Mouse (Mus musculus) left cerebral cortex, adult 2 months (tissue): Measurements from ENCODE around the gene Bora. TPM values are rescaled to one million over a fixed set of nuclear protein-coding genes. Genes with fewer than 3 reads are reported as not detected.
"Not testable (repeated sequence)": the region's sequence is repeated elsewhere in the genome, so short reads cannot be mapped to it uniquely, and the experiment has no call there.

Experiments
- DNase-seq, 2 experiments: peaks; one replicate each; pipeline ENCODE4 v3.0.0; 2021 to 2022; ENCODE audit warnings: low spot score in 2 of 2, mixed read lengths in 1 of 2; ENCODE audit errors: extremely low spot score in 1 of 2
- H3K27ac ChIP-seq: fragments of 200-600 bp; 2 replicates; pipeline ENCODE4 v1.8.1; 2022
- H3K4me3 ChIP-seq: fragments of 200-600 bp; 2 replicates; pipeline ENCODE4 v1.8.1; 2022
- CTCF ChIP-seq: fragments of 200-600 bp; IDR thresholded peaks from 2 replicates; pipeline ENCODE4 v1.8.1; 2022; ENCODE audit warnings: antibody characterized with exemption, mild to moderate bottlenecking, moderate library complexity
- intact Hi-C: fragments of 180-260 bp; cut with DNase I; formaldehyde crosslinking; loops from one replicate; pipeline ENCODE4 v1.15.1; 2025
- long read RNA-seq, 2 experiments: library from polyadenylated mRNA; stranded (forward); transcript quantifications; one replicate each; pipeline ENCODE4 v2.0.0; 2021; ENCODE audit warnings: borderline mapping rate in 2 of 2
- total RNA-seq, 2 experiments: library from RNA; stranded (reverse); gene quantifications; 2 replicates each; pipeline ENCODE4 v1.2.3; 2021

Bora gene
- total RNA-seq = 1 to 10 TPM; 2.6 to 4.1 TPM
- long read RNA-seq, experiment 1, partial matches to known transcripts = 1 of 2 reads
- long read RNA-seq, experiment 1, other reads (novel, unspliced or antisense) = 1 of 2 reads
- long read RNA-seq, experiment 2 = 0 reads

DNA sequence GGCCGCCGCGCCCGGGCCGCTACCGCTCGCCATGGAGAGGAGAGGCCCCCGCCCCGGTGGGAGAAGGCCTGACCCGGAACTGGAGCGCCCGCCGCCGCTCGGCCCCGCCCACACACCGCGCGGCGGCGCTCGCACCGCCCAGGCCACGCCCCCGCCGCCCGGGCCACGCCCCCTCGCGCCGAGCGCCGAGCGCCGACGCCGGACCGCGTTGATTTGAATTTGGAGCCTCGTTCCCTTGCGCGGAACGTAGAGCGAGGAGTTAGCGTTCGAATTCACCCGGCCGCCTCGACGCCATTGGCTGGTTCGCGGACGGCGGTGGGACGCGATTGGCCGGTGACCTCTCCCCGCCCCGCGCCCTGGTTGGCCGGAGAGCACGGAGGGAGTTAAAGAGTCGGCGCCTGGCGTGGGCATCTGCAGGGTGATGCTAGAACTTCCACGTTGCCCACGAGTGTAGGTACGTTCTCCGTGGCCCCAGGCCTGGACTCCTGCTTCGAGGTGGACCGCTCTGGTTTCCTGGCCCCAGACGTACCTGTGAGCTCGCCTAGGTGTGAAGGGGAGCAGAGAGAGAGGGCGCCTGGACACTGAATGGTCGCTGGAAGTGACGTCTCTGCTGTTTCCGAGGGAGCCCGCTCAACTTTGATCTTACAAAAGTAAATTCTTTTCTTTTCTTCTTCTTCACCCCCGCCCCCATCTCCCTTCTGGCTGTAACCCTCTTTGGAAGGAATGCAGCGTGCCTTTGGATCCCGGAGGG lies at the start of gene Bora, which contains the start of gene Mzt1:
Gene Bora, plus strand, starts transcription at position 192 of the 751 bp plus-strand sequence.
Gene Mzt1, minus strand, starts transcription at position 104 of the 751 bp plus-strand sequence.
- TF ChIP-seq CTCF = no peak
- H3K27ac ChIP-seq = peak within 1 kb of the TSS; percentile 65
- DNase-seq = peak; percentile 89 to 92
- intact Hi-C loops = loop anchor here (2.0 kb wide), 1 partner anchor 53 kb away; the partner anchor contains the start of genes Dis3 and Pibf1
- peak within 1 kb of the TSS; percentile 99 for H3K4me3 ChIP-seq

GRCm38 (mm10) chr14:99010224-99010919 lies 35.6 kb upstream of the Bora start:
- no peak for TF ChIP-seq CTCF
- Histone ChIP-seq H3K27ac (no peak overlapping the region), H3K4me3 (no peak overlapping the region)
- DNase-seq = no peak
- intact Hi-C loops = no loop called here

GRCm38 (mm10) chr14:99010920-99011313 lies 35.1 kb upstream of the Bora start:
- Histone ChIP-seq H3K27ac (no peak overlapping the region), H3K4me3 (no peak overlapping the region)
- no peak for TF ChIP-seq CTCF
- intact Hi-C loops = no loop called here
- no peak for DNase-seq

DNA sequence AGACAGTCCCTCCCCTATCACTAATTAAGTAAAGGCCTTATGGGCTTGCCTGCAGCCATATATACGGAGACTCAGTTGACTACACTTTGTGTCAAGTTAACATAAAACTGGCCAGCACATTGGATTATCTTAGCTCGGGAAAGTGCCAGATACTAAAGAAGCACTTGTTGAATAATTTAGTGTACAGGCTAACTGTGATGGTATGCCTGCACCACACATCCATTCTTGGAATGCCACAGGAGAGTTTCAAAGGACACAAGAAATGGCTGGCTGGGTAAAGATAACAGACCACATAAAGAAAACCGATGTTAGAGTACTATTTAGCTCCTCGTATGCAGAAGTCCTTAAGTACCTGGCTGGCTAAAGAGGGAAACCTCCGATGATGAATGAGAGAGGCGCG lies 27.3 kb upstream of the Bora start:
- Histone ChIP-seq H3K27ac (no peak overlapping the region), H3K4me3 (no peak overlapping the region)
- TF ChIP-seq CTCF = no peak
- DNase-seq = no peak
- intact Hi-C loops = no loop called here

- no peak overlapping the region for H3K4me3 ChIP-seq
- DNase-seq = no peak
- H3K27ac ChIP-seq = no peak overlapping the region
- intact Hi-C loops = no loop called here
- no peak for TF ChIP-seq CTCF
These were observed 26.8 kb upstream of the Bora start for GRCm38 (mm10) chr14:99019136-99019808.

- no peak for DNase-seq
- TF ChIP-seq CTCF = peak; percentile 60
- peak overlapping the region; percentile 28 for H3K4me3 ChIP-seq
- no peak overlapping the region for H3K27ac ChIP-seq
- intact Hi-C loops = no loop called here
These were observed 23.5 kb upstream of the Bora start for GRCm38 (mm10) chr14:99022346-99023086.

- DNase-seq = no peak
- no peak overlapping the region for H3K27ac ChIP-seq
- H3K4me3 ChIP-seq = no peak overlapping the region
- intact Hi-C loops = no loop called here
- TF ChIP-seq CTCF = no peak
These were observed 16.0 kb upstream of the Bora start for GRCm38 (mm10) chr14:99029987-99030386.

- H3K27ac ChIP-seq = no peak overlapping the region
- no peak overlapping the region for H3K4me3 ChIP-seq
- TF ChIP-seq CTCF = no peak
- intact Hi-C loops = no loop called here
- DNase-seq = no peak
These were observed 14.6 kb upstream of the Bora start for GRCm38 (mm10) chr14:99031337-99031873.

GRCm38 (mm10) chr14:99032596-99032995 lies 13.4 kb upstream of the Bora start:
- no peak for TF ChIP-seq CTCF
- no peak for DNase-seq
- intact Hi-C loops = no loop called here
- H3K27ac ChIP-seq = no peak overlapping the region
- H3K4me3 ChIP-seq = no peak overlapping the region

DNA sequence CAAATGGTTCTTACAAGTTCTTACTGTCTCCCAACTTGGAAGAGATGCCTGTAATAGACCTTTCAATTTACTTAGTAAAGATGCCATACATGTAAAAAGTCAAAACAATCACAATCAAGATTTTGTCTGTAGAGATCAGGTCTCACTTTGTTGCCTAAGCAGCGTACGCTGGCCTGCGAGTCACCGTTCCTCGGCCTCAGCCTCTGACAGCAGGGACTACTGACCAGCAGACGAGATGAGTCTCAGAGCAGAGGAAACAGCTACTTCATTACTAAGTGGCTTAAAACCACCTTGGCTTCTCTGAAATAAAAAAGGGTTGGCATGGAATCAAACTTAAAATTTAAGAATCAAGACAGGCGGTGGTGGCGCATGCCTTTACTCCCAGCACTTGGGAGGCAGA lies 11.2 kb upstream of the Bora start:
- intact Hi-C loops, DNase-seq, H3K4me3 ChIP-seq: not testable (repeated sequence)

GRCm38 (mm10) chr14:99036039-99036438 lies 10.0 kb upstream of the Bora start:
- intact Hi-C loops = no loop called here
- TF ChIP-seq CTCF = no peak
- no peak for DNase-seq
- no peak overlapping the region for H3K4me3 ChIP-seq
- no peak overlapping the region for H3K27ac ChIP-seq

More for the DNA sequence above, 11.2 kb upstream of the Bora start:
- H3K27ac ChIP-seq = not testable (repeated sequence)
